Mouse (Mus musculus): Measurements from ENCODE around the gene Sox13. TPM values are rescaled to one million over a fixed set of nuclear protein-coding genes. Genes with fewer than 3 reads are reported as not detected.

The Sox13 gene
- polyA plus RNA-seq, 2 experiments = 1.6 to 4.9 TPM

GRCm38 (mm10) chr1:133364890-133365289, 59.3 kb downstream of the Sox13 start:
- WGBS (ENCODE audit: insufficient replicate concordance) = 13% methylated on average over 2 of the region's 2 CpGs
- Histone ChIP-seq H3K27ac (no peak overlapping the region), H3K9me3 (ENCODE audit: control insufficient read depth, low read length) (no peaks in the 10 kb centered on the region), H3K36me3 (replicated peaks; ENCODE audit: control insufficient read depth, insufficient read depth, low read depth) (no peaks in the 10 kb centered on the region), H3K4me3 (ENCODE audit: insufficient read depth in 1 of 2, low read depth in 2 of 2, low read length in 2 of 2) (no peak overlapping the region), H3K4me2 (ENCODE audit: low read depth) (no peak overlapping the region), H3K4me1 (replicated peaks; ENCODE audit: control insufficient read depth in 2 of 2, insufficient read depth in 2 of 2, low read length in 1 of 2) (peaks cover 0 to 7% of the 10 kb centered on the region in 2 experiments; a peak in 3 of 4 replicates), H3K27me3 (ENCODE audit: control insufficient read depth, insufficient read depth, low read length) (peaks cover 19% of the 10 kb centered on the region), H3K9ac (replicated peaks) (no peak overlapping the region)
- TF ChIP-seq CTCF (IDR thresholded peaks at IDR 0.05; ENCODE audit: low read depth) (no peak), EP300 (IDR thresholded peaks at IDR 0.05; ENCODE audit: low read depth) (no peak)
- no peak for DNase-seq (ENCODE audit: low read depth in 3 of 3, low spot score in 3 of 3)
- no peak for ATAC-seq (ENCODE audit: insufficient read depth)

DNA sequence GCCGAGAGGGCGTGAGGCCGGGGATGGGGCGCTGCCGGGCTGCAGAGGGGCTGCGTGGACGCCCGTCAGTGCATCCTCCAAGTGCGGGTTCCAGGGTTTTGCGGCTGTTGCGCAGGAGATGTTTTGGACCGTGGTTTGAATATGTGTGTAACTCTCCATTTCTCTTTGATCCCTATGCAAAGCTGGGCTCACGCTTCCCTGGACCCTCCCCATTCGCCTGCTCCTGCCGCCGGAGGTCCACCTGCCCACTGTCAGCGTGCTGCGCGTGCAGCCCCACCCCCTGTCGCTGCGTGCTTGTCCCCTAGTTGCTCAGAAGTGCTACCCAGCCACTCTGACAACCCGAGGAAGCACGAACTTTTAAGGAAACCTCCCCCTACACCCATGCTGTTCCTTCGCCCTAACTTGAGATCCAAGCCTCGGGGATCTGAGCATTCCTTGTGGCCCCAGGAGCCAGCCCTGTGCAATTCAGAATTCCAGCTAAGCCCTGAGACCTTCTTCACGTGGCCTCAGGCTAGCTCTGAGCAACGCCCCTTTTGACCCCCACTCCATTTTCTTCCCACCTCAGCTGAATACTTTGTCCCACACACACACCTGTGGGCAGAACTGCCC, 60.1 kb downstream of the Sox13 start:
- H3K4me3 ChIP-seq (ENCODE audit: insufficient read depth in 1 of 2, low read depth in 2 of 2, low read length in 2 of 2) = peak overlapping the region; percentile 41 to 43
- peak overlapping the region; percentile 49 for H3K4me2 ChIP-seq (ENCODE audit: low read depth)
- no peaks in the 10 kb centered on the region for H3K9me3 ChIP-seq (ENCODE audit: control insufficient read depth, low read length)
- H3K4me1 ChIP-seq (replicated peaks; ENCODE audit: control insufficient read depth in 2 of 2, insufficient read depth in 2 of 2, low read length in 1 of 2) = peaks cover 0 to 7% of the 10 kb centered on the region in 2 experiments; a peak in 3 of 4 replicates
- DNase-seq (ENCODE audit: low read depth in 3 of 3, low spot score in 3 of 3) = no peak
- H3K36me3 ChIP-seq (replicated peaks; ENCODE audit: control insufficient read depth, insufficient read depth, low read depth) = no peaks in the 10 kb centered on the region
- TF ChIP-seq CTCF (IDR thresholded peaks at IDR 0.05; ENCODE audit: low read depth) = no peak
- no peak for TF ChIP-seq EP300 (IDR thresholded peaks at IDR 0.05; ENCODE audit: low read depth)
- peak overlapping the region; percentile 27; the same call in 1 of the 2 replicates for H3K9ac ChIP-seq (replicated peaks)
- no peak overlapping the region for H3K27ac ChIP-seq
- 5% methylated on average over 27 of the region's 27 CpGs for WGBS (ENCODE audit: insufficient replicate concordance)
- H3K27me3 ChIP-seq (ENCODE audit: control insufficient read depth, insufficient read depth, low read length) = peaks cover 19% of the 10 kb centered on the region
- no peak for ATAC-seq (ENCODE audit: insufficient read depth)

DNA sequence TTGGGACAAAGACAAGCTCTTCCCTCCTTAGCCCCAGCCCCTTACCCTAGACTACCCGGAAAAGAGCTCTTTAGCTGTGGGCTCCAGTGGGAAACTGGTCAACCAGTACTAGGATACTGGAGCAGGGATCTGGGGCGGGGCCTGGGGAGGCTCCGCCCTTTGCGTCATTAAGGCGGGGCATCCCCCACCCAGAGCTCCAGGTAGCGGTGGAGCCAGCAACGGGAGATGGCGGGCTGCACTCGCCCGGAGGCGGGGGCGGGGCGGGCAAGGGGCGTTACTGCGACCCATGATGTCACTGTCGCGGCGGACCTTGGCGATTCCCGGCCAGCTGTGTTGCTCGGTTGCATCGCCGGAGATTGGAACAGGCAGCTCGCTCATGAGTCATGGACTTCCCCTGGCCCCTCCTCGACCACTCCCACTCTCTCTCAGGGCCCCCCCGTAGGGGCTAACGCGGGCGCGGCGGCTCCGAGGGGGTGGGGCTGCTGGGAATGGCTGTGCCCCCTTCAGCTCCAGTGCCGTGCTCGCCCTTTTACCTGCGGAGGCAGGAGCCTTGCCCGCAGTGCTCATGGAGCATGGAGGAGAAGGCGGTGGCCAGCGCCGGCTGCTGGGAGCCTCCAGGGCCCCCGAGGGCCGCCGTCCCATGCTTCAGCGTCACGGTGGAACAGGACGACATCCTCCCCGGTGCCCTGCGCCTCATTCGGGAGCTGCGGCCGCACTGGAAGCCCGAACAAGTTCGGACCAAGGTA, 60.7 kb downstream of the Sox13 start, which contains the start of gene Etnk2:
Gene Etnk2, plus strand, starts transcription at position 297 of the 746 bp plus-strand sequence.
- ATAC-seq (ENCODE audit: insufficient read depth) = peak; percentile 66
- Histone ChIP-seq H3K36me3 (replicated peaks; ENCODE audit: control insufficient read depth, insufficient read depth, low read depth) (no peaks in the 10 kb centered on the region), H3K27me3 (ENCODE audit: control insufficient read depth, insufficient read depth, low read length) (peaks cover 19% of the 10 kb centered on the region), H3K4me2 (ENCODE audit: low read depth) (peak within 1 kb of the TSS; percentile 49), H3K9me3 (ENCODE audit: control insufficient read depth, low read length) (no peaks in the 10 kb centered on the region), H3K4me3 (ENCODE audit: insufficient read depth in 1 of 2, low read depth in 2 of 2, low read length in 2 of 2) (peak within 1 kb of the TSS; percentile 41 to 43), H3K27ac (no peak within 1 kb of the TSS), H3K9ac (replicated peaks) (peak within 1 kb of the TSS; percentile 27; the same call in 1 of the 2 replicates), H3K4me1 (replicated peaks; ENCODE audit: control insufficient read depth in 2 of 2, insufficient read depth in 2 of 2, low read length in 1 of 2) (peaks cover 0 to 7% of the 10 kb centered on the region in 2 experiments; a peak in 3 of 4 replicates)
- 2% methylated on average over 48 of the region's 52 CpGs for WGBS (ENCODE audit: insufficient replicate concordance)
- TF ChIP-seq CTCF (IDR thresholded peaks at IDR 0.05; ENCODE audit: low read depth) (no peak), EP300 (IDR thresholded peaks at IDR 0.05; ENCODE audit: low read depth) (no peak)
- peak; percentile 41 to 52 (median 51) for DNase-seq (ENCODE audit: low read depth in 3 of 3, low spot score in 3 of 3)

- Histone ChIP-seq H3K4me1 (replicated peaks; ENCODE audit: control insufficient read depth in 2 of 2, insufficient read depth in 2 of 2, low read length in 1 of 2) (no peaks in the 10 kb centered on the region), H3K9me3 (ENCODE audit: control insufficient read depth, low read length) (no peaks in the 10 kb centered on the region), H3K4me2 (ENCODE audit: low read depth) (no peak overlapping the region), H3K27ac (no peak overlapping the region), H3K4me3 (ENCODE audit: insufficient read depth in 1 of 2, low read depth in 2 of 2, low read length in 2 of 2) (no peak overlapping the region), H3K36me3 (replicated peaks; ENCODE audit: control insufficient read depth, insufficient read depth, low read depth) (no peaks in the 10 kb centered on the region), H3K9ac (replicated peaks) (no peak overlapping the region), H3K27me3 (ENCODE audit: control insufficient read depth, insufficient read depth, low read length) (peaks cover 19% of the 10 kb centered on the region)
- ATAC-seq (ENCODE audit: insufficient read depth) (no peak), DNase-seq (ENCODE audit: low read depth in 3 of 3, low spot score in 3 of 3) (no peak)
- 65% methylated on average over 5 of the region's 5 CpGs for WGBS (ENCODE audit: insufficient replicate concordance)
- TF ChIP-seq CTCF (IDR thresholded peaks at IDR 0.05; ENCODE audit: low read depth) (no peak), EP300 (IDR thresholded peaks at IDR 0.05; ENCODE audit: low read depth) (no peak)
Observed at GRCm38 (mm10) chr1:133362103-133362502, 62.1 kb downstream of the Sox13 start.

- peaks cover 19% of the 10 kb centered on the region for H3K27me3 ChIP-seq (ENCODE audit: control insufficient read depth, insufficient read depth, low read length)
- TF ChIP-seq EP300 (IDR thresholded peaks at IDR 0.05; ENCODE audit: low read depth) (no peak), CTCF (IDR thresholded peaks at IDR 0.05; ENCODE audit: low read depth) (no peak)
- no peak overlapping the region for H3K4me3 ChIP-seq (ENCODE audit: insufficient read depth in 1 of 2, low read depth in 2 of 2, low read length in 2 of 2)
- no peak overlapping the region for H3K4me2 ChIP-seq (ENCODE audit: low read depth)
- WGBS (ENCODE audit: insufficient replicate concordance) = 75% methylated on average over 6 of the region's 6 CpGs
- no peaks in the 10 kb centered on the region for H3K9me3 ChIP-seq (ENCODE audit: control insufficient read depth, low read length)
- no peaks in the 10 kb centered on the region for H3K36me3 ChIP-seq (replicated peaks; ENCODE audit: control insufficient read depth, insufficient read depth, low read depth)
- no peak overlapping the region for H3K9ac ChIP-seq (replicated peaks)
- H3K27ac ChIP-seq = no peak overlapping the region
- ATAC-seq (ENCODE audit: insufficient read depth) (no peak), DNase-seq (ENCODE audit: low read depth in 3 of 3, low spot score in 3 of 3) (no peak)
- no peaks in the 10 kb centered on the region for H3K4me1 ChIP-seq (replicated peaks; ENCODE audit: control insufficient read depth in 2 of 2, insufficient read depth in 2 of 2, low read length in 1 of 2)
Observed at GRCm38 (mm10) chr1:133361006-133361405, 63.2 kb downstream of the Sox13 start.

Data from liver, embryonic 14.5 days (tissue).